Mouse (Mus musculus): ENCODE measurements at regions not wholly inside any gene's neighbourhood (a gene's known extent, or its start where the extent isn't known, plus 50 kb on each side); places are given as distances from the start of the nearest gene placed in this dataset.

- H3K27me3 ChIP-seq (ENCODE audit: control insufficient read depth, insufficient read depth, insufficient read length): no peaks in the 10 kb centered on the region
- H3K79me3 ChIP-seq (ENCODE audit: low read depth): no peaks in the 10 kb centered on the region
- H3K79me2 ChIP-seq (ENCODE audit: control insufficient read depth, insufficient read depth): no peaks in the 10 kb centered on the region
- no peaks in the 10 kb centered on the region for H3K36me3 ChIP-seq (ENCODE audit: control insufficient read depth, insufficient read depth)
- H3ac ChIP-seq (ENCODE audit: control insufficient read depth, insufficient read length, low read depth): no peak overlapping the region
- no peak overlapping the region for H3K4me3 ChIP-seq (ENCODE audit: insufficient read depth, poor library complexity, severe bottlenecking)
- TF ChIP-seq USF1 (IDR thresholded peaks at IDR 0.05; ENCODE audit: low read depth): no peak
- no peak for TF ChIP-seq FOSL1 (IDR thresholded peaks at IDR 0.05; ENCODE audit: insufficient read depth, low read length, poor library complexity, severe bottlenecking)
Observed at GRCm38 (mm10) chr13:44068951-44069350, 284.4 kb downstream of the Cd83 start.

GRCm38 (mm10) chr13:44073122-44073521 is 288.5 kb downstream of the Cd83 start:
- Histone ChIP-seq H3K79me2 (ENCODE audit: control insufficient read depth, insufficient read depth) (no peaks in the 10 kb centered on the region), H3ac (ENCODE audit: control insufficient read depth, insufficient read length, low read depth) (no peak overlapping the region), H3K36me3 (ENCODE audit: control insufficient read depth, insufficient read depth) (no peaks in the 10 kb centered on the region), H3K79me3 (ENCODE audit: low read depth) (no peaks in the 10 kb centered on the region), H3K27me3 (ENCODE audit: control insufficient read depth, insufficient read depth, insufficient read length) (no peaks in the 10 kb centered on the region), H3K4me3 (ENCODE audit: insufficient read depth, poor library complexity, severe bottlenecking) (no peak overlapping the region)
- TF ChIP-seq CEBPB (IDR thresholded peaks at IDR 0.05; ENCODE audit: low read depth): no peak
- no peak for TF ChIP-seq CTCF (IDR thresholded peaks at IDR 0.05; ENCODE audit: control insufficient read depth, insufficient read depth, insufficient read length)
- TF ChIP-seq USF1 (IDR thresholded peaks at IDR 0.05; ENCODE audit: low read depth): no peak
- no peak for TF ChIP-seq MYOD1 (IDR thresholded peaks at IDR 0.05; ENCODE audit: control insufficient read depth, insufficient read length, low read depth)
- no peak for TF ChIP-seq MYOG (IDR thresholded peaks at IDR 0.05; ENCODE audit: control insufficient read depth, extremely low read depth, insufficient read length)
- TF ChIP-seq FOSL1 (IDR thresholded peaks at IDR 0.05; ENCODE audit: insufficient read depth, low read length, poor library complexity, severe bottlenecking): no peak
- TF ChIP-seq MAX (IDR thresholded peaks at IDR 0.05): no peak

GRCm38 (mm10) chr13:44074172-44074571 is 289.6 kb downstream of the Cd83 start:
- TF ChIP-seq MAX (IDR thresholded peaks at IDR 0.05) (no peak), USF1 (IDR thresholded peaks at IDR 0.05; ENCODE audit: low read depth) (no peak), FOSL1 (IDR thresholded peaks at IDR 0.05; ENCODE audit: insufficient read depth, low read length, poor library complexity, severe bottlenecking) (no peak), CEBPB (IDR thresholded peaks at IDR 0.05; ENCODE audit: low read depth) (no peak), MYOG (IDR thresholded peaks at IDR 0.05; ENCODE audit: control insufficient read depth, extremely low read depth, insufficient read length) (no peak)

GRCm38 (mm10) chr13:44077022-44077421 is 292.4 kb downstream of the Cd83 start:
- H3K4me3 ChIP-seq (ENCODE audit: insufficient read depth, poor library complexity, severe bottlenecking): no peak overlapping the region
- no peak overlapping the region for H3ac ChIP-seq (ENCODE audit: control insufficient read depth, insufficient read length, low read depth)
- no peaks in the 10 kb centered on the region for H3K36me3 ChIP-seq (ENCODE audit: control insufficient read depth, insufficient read depth)
- no peaks in the 10 kb centered on the region for H3K27me3 ChIP-seq (ENCODE audit: control insufficient read depth, insufficient read depth, insufficient read length)
- no peaks in the 10 kb centered on the region for H3K79me2 ChIP-seq (ENCODE audit: control insufficient read depth, insufficient read depth)
- TF ChIP-seq USF1 (IDR thresholded peaks at IDR 0.05; ENCODE audit: low read depth): no peak
- H3K79me3 ChIP-seq (ENCODE audit: low read depth): no peaks in the 10 kb centered on the region

More at GRCm38 (mm10) chr13:44074172-44074571, 289.6 kb downstream of the Cd83 start:
- Histone ChIP-seq H3K4me3 (ENCODE audit: insufficient read depth, poor library complexity, severe bottlenecking) (no peak overlapping the region), H3K79me3 (ENCODE audit: low read depth) (no peaks in the 10 kb centered on the region), H3K36me3 (ENCODE audit: control insufficient read depth, insufficient read depth) (no peaks in the 10 kb centered on the region), H3K79me2 (ENCODE audit: control insufficient read depth, insufficient read depth) (no peaks in the 10 kb centered on the region), H3ac (ENCODE audit: control insufficient read depth, insufficient read length, low read depth) (no peak overlapping the region), H3K27me3 (ENCODE audit: control insufficient read depth, insufficient read depth, insufficient read length) (no peaks in the 10 kb centered on the region)

- H3K79me3 ChIP-seq (ENCODE audit: low read depth): no peaks in the 10 kb centered on the region
- no peaks in the 10 kb centered on the region for H3K36me3 ChIP-seq (ENCODE audit: control insufficient read depth, insufficient read depth)
- H3K27me3 ChIP-seq (ENCODE audit: control insufficient read depth, insufficient read depth, insufficient read length): no peaks in the 10 kb centered on the region
- TF ChIP-seq USF1 (IDR thresholded peaks at IDR 0.05; ENCODE audit: low read depth): no peak
- no peak for TF ChIP-seq MYOD1 (IDR thresholded peaks at IDR 0.05; ENCODE audit: control insufficient read depth, insufficient read length, low read depth)
- TF ChIP-seq MAX (IDR thresholded peaks at IDR 0.05): no peak
- no peak for TF ChIP-seq MYOG (IDR thresholded peaks at IDR 0.05; ENCODE audit: control insufficient read depth, extremely low read depth, insufficient read length)
- TF ChIP-seq FOSL1 (IDR thresholded peaks at IDR 0.05; ENCODE audit: insufficient read depth, low read length, poor library complexity, severe bottlenecking): no peak
- no peak for TF ChIP-seq CTCF (IDR thresholded peaks at IDR 0.05; ENCODE audit: control insufficient read depth, insufficient read depth, insufficient read length)
- no peak for TF ChIP-seq CEBPB (IDR thresholded peaks at IDR 0.05; ENCODE audit: low read depth)
- H3ac ChIP-seq (ENCODE audit: control insufficient read depth, insufficient read length, low read depth): no peak overlapping the region
- H3K4me3 ChIP-seq (ENCODE audit: insufficient read depth, poor library complexity, severe bottlenecking): no peak overlapping the region
- no peaks in the 10 kb centered on the region for H3K79me2 ChIP-seq (ENCODE audit: control insufficient read depth, insufficient read depth)
Observed at GRCm38 (mm10) chr13:44085621-44086510, 301.3 kb downstream of the Cd83 start.

GRCm38 (mm10) chr13:44086801-44087200 is 302.2 kb downstream of the Cd83 start:
- Histone ChIP-seq H3K79me3 (ENCODE audit: low read depth) (no peaks in the 10 kb centered on the region), H3ac (ENCODE audit: control insufficient read depth, insufficient read length, low read depth) (no peak overlapping the region), H3K27me3 (ENCODE audit: control insufficient read depth, insufficient read depth, insufficient read length) (no peaks in the 10 kb centered on the region), H3K79me2 (ENCODE audit: control insufficient read depth, insufficient read depth) (no peaks in the 10 kb centered on the region), H3K36me3 (ENCODE audit: control insufficient read depth, insufficient read depth) (no peaks in the 10 kb centered on the region), H3K4me3 (ENCODE audit: insufficient read depth, poor library complexity, severe bottlenecking) (no peak overlapping the region)
- TF ChIP-seq FOSL1 (IDR thresholded peaks at IDR 0.05; ENCODE audit: insufficient read depth, low read length, poor library complexity, severe bottlenecking) (no peak), MAX (IDR thresholded peaks at IDR 0.05) (no peak), MYOD1 (IDR thresholded peaks at IDR 0.05; ENCODE audit: control insufficient read depth, insufficient read length, low read depth) (no peak), USF1 (IDR thresholded peaks at IDR 0.05; ENCODE audit: low read depth) (no peak), CEBPB (IDR thresholded peaks at IDR 0.05; ENCODE audit: low read depth) (no peak)

All from C2C12 (cell line).